Mouse (Mus musculus) kidney, adult 2 months (tissue): ENCODE results near the gene Fbxl13. TPM values are rescaled to one million over a fixed set of nuclear protein-coding genes. Genes with fewer than 3 reads are reported as not detected.

ENCODE experiments used
- DNase-seq: peaks from one replicate; pipeline ENCODE4 v3.0.0; 2021
- H3K27ac ChIP-seq: fragments of 200-500 bp; 2 replicates; pipeline ENCODE4 v1.5.1; 2012; ENCODE audit warnings: low read depth, low read length, control low read depth, inconsistent platforms; ENCODE audit not compliant: insufficient read depth
- H3K27me3 ChIP-seq: fragments of 200-500 bp; replicated peaks from 2 replicates; pipeline ENCODE4 v1.6.1; 2012; ENCODE audit warnings: mild to moderate bottlenecking, moderate library complexity, low read length, inconsistent platforms; ENCODE audit not compliant: control insufficient read depth, insufficient read depth
- H3K36me3 ChIP-seq: fragments of 200-500 bp; 2 replicates; pipeline ENCODE4 v1.6.1; 2012; ENCODE audit warnings: mild to moderate bottlenecking, moderate library complexity, low read length, inconsistent platforms; ENCODE audit not compliant: control insufficient read depth, insufficient read depth
- H3K4me1 ChIP-seq: fragments of 200-500 bp; 2 replicates; pipeline ENCODE4 v1.6.1; 2011; ENCODE audit warnings: low read length; ENCODE audit not compliant: control insufficient read depth, insufficient read depth
- H3K4me3 ChIP-seq: fragments of 200-500 bp; 2 replicates; pipeline ENCODE4 v1.5.1; 2011; ENCODE audit warnings: mild to moderate bottlenecking, low read depth, low read length, control low read depth; ENCODE audit not compliant: insufficient read depth
- CTCF ChIP-seq: fragments of 200-500 bp; conservative IDR thresholded peaks from 2 replicates; pipeline ENCODE4 v1.5.1; 2011; ENCODE audit warnings: low read depth, mild to moderate bottlenecking, control low read depth, low read length, moderate library complexity, mixed read lengths; ENCODE audit not compliant: insufficient read depth, insufficient read length
- POLR2A ChIP-seq: fragments of 200-500 bp; IDR thresholded peaks from one replicate; pipeline ENCODE4 v1.6.1; 2011; ENCODE audit warnings: low read depth, low read length, control low read depth
- WGBS: fragments of 180-500 bp; shearing (Covaris S2); methylation state at CpG from one replicate; pipeline ENCODE4 v1.1.7; 2018; 5-methylcytosine and 5-hydroxymethylcytosine counted together
- polyA plus RNA-seq: library from polyadenylated mRNA; depleted of rRNA; stranded (reverse); fragments of >200 nt; gene quantifications from 2 replicates; pipeline ENCODE4 v1.2.3, GENCODE M21; 2012

Fbxl13 gene
- polyA plus RNA-seq, 1 experiment = 0.05 TPM

- 74% methylated on average over 5 of the region's 5 CpGs for WGBS
- Histone ChIP-seq H3K36me3 (no peaks in the 10 kb centered on the region), H3K4me3 (no peak overlapping the region), H3K27ac (no peak overlapping the region), H3K4me1 (no peaks in the 10 kb centered on the region), H3K27me3 (no peaks in the 10 kb centered on the region)
- no peak for TF ChIP-seq CTCF
- no peak for DNase-seq
Measured at GRCm38 (mm10) chr5:21680940-21681339, 35.5 kb upstream of the Fbxl13 start.

- no peak overlapping the region for H3K27ac ChIP-seq
- H3K4me3 ChIP-seq = no peak overlapping the region
- no peak for TF ChIP-seq CTCF
- no peak for TF ChIP-seq POLR2A
- no peaks in the 10 kb centered on the region for H3K27me3 ChIP-seq
- WGBS = 52% methylated on average over 4 of the region's 4 CpGs
- DNase-seq = no peak
- H3K4me1 ChIP-seq = peaks cover 3% of the 10 kb centered on the region; the same call in 1 of the 2 replicates
- H3K36me3 ChIP-seq = no peaks in the 10 kb centered on the region
Measured at GRCm38 (mm10) chr5:21680029-21680428, 34.6 kb upstream of the Fbxl13 start.

- no peak for TF ChIP-seq POLR2A
- TF ChIP-seq CTCF = no peak
- H3K27ac ChIP-seq = no peak overlapping the region
- 96% methylated on average over 9 of the region's 9 CpGs for WGBS
- DNase-seq = no peak
- peaks cover 3% of the 10 kb centered on the region; the same call in 1 of the 2 replicates for H3K4me1 ChIP-seq
- H3K4me3 ChIP-seq = no peak overlapping the region
- no peaks in the 10 kb centered on the region for H3K27me3 ChIP-seq
- no peaks in the 10 kb centered on the region for H3K36me3 ChIP-seq
Measured at GRCm38 (mm10) chr5:21678363-21678762, 32.9 kb upstream of the Fbxl13 start.

- Histone ChIP-seq H3K4me1 (peaks cover 3% of the 10 kb centered on the region; the same call in 1 of the 2 replicates), H3K27ac (no peak overlapping the region), H3K27me3 (no peaks in the 10 kb centered on the region), H3K4me3 (no peak overlapping the region), H3K36me3 (no peaks in the 10 kb centered on the region)
- no peak for DNase-seq
- 95% methylated on average over 6 of the region's 6 CpGs for WGBS
- no peak for TF ChIP-seq POLR2A
- no peak for TF ChIP-seq CTCF
Measured at GRCm38 (mm10) chr5:21677939-21678338, 32.5 kb upstream of the Fbxl13 start.

GRCm38 (mm10) chr5:21675494-21675893, 30.1 kb upstream of the Fbxl13 start:
- Histone ChIP-seq H3K4me1 (peaks cover 3% of the 10 kb centered on the region; the same call in 1 of the 2 replicates), H3K4me3 (no peak overlapping the region), H3K36me3 (no peaks in the 10 kb centered on the region), H3K27me3 (no peaks in the 10 kb centered on the region), H3K27ac (no peak overlapping the region)
- TF ChIP-seq POLR2A (no peak), CTCF (no peak)
- WGBS = 92% methylated on average over 23 of the region's 23 CpGs
- no peak for DNase-seq

- Histone ChIP-seq H3K27ac (peak overlapping the region; percentile 24; the same call in 1 of the 2 replicates), H3K36me3 (no peaks in the 10 kb centered on the region), H3K27me3 (no peaks in the 10 kb centered on the region), H3K4me3 (no peak overlapping the region), H3K4me1 (peaks cover 3% of the 10 kb centered on the region; the same call in 1 of the 2 replicates)
- 57% methylated on average over 12 of the region's 12 CpGs for WGBS
- no peak for DNase-seq
- TF ChIP-seq CTCF = no peak
- TF ChIP-seq POLR2A = no peak
Measured at GRCm38 (mm10) chr5:21675019-21675418, 29.6 kb upstream of the Fbxl13 start.

GRCm38 (mm10) chr5:21673742-21674141, 28.3 kb upstream of the Fbxl13 start:
- Histone ChIP-seq H3K4me3 (no peak overlapping the region), H3K36me3 (no peaks in the 10 kb centered on the region), H3K27me3 (no peaks in the 10 kb centered on the region), H3K27ac (no peak overlapping the region), H3K4me1 (peaks cover 3% of the 10 kb centered on the region; the same call in 1 of the 2 replicates)
- DNase-seq = no peak
- no peak for TF ChIP-seq POLR2A
- TF ChIP-seq CTCF = no peak
- 81% methylated on average over 9 of the region's 9 CpGs for WGBS
